Mouse (Mus musculus) G1E (cell line): ENCODE results near the gene Abi3bp.

ENCODE experiments used
- CTCF ChIP-seq: IDR thresholded peaks from 2 replicates; pipeline ENCODE4 v1.5.1; 2012; ENCODE audit warnings: low read depth, low read length, inconsistent platforms, mixed read lengths
- GATA1 ChIP-seq: IDR thresholded peaks from 2 replicates; pipeline ENCODE4 v1.6.1; 2012; ENCODE audit warnings: borderline replicate concordance, low read length, inconsistent platforms, mixed read lengths
- TAL1 ChIP-seq: conservative IDR thresholded peaks from 2 replicates; pipeline ENCODE4 v1.6.1; 2012; ENCODE audit warnings: low read depth, low read length, inconsistent platforms, mixed read lengths

GRCm38 (mm10) chr16:56501101-56501500 is 23.4 kb downstream of the Abi3bp start:
- no peak for TF ChIP-seq CTCF
- no peak for TF ChIP-seq TAL1
- TF ChIP-seq GATA1 = no peak
